Mouse (Mus musculus): ENCODE results near the gene Abca7. TPM values are rescaled to one million over a fixed set of nuclear protein-coding genes. Genes with fewer than 3 reads are reported as not detected.

Abca7 gene
- polyA plus RNA-seq, 1 experiment from 2014 or later, result 2.6 TPM

DNA sequence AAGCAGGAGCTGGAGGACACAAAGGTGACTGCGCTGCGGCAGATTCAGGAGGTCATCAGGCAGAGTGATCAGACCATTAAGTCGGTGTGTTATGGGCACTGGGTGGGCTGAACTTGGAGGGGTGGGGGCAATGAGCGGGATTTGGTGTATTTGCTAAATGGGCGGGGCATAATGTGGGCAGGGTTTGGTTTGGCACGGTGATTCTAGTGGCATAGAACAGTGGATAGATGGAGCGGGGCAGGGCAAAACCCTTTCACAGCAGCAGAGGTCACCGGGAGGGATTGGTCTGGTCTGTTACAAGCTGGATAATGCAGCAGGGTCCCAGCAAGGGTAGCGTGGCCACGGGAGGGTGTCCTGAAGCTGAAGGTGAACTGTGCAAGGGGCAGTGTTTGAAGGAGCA lies 29.2 kb downstream of the Abca7 start:
- no peak overlapping the region for H3K4me3 ChIP-seq (replicated peaks; ENCODE audit: low read depth, low read length)
- TF ChIP-seq CTCF (IDR thresholded peaks at IDR 0.05; ENCODE audit: low read depth), result no peak
- no peak overlapping the region for H3K27ac ChIP-seq
- H3K36me3 ChIP-seq (ENCODE audit: insufficient read depth, low read length), result no peaks in the 10 kb centered on the region
- no peaks in the 10 kb centered on the region for H3K9me3 ChIP-seq (replicated peaks; ENCODE audit: low read length)
- WGBS, result 75% methylated on average over 10 of the region's 10 CpGs
- no peaks in the 10 kb centered on the region for H3K27me3 ChIP-seq (ENCODE audit: insufficient read depth, low read length)
- no peak overlapping the region for H3K9ac ChIP-seq (ENCODE audit: low read depth, low read length)
- DNase-seq (ENCODE audit: low spot score) (no peak), ATAC-seq (replicated peaks; ENCODE audit: low FRiP score, low read depth) (no peak)
- H3K4me1 ChIP-seq (replicated peaks; ENCODE audit: insufficient read depth, low read length), result no peaks in the 10 kb centered on the region
- no peak overlapping the region for H3K4me2 ChIP-seq (ENCODE audit: low read length)

DNA sequence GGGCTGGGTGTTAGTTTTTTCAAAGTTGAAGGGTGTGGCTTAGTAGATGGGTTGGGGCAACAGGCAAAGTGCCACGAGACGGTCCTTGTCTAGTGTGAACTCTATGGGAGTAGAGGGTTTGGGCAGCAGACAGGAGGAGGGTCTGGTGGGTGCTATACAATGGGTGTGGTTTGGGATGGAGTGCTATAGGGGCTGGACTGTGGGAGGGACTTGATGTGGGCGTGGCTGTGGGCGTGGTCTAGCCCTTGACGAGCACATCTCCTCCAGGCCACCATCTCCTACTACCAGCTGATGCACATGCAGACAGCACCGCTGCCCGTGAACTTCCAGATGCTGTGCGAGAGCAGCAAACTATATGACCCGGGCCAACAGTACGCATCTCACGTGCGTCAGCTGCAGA lies 29.6 kb downstream of the Abca7 start:
- no peak for TF ChIP-seq CTCF (IDR thresholded peaks at IDR 0.05; ENCODE audit: low read depth)
- DNase-seq (ENCODE audit: low spot score), result no peak
- Histone ChIP-seq H3K4me1 (replicated peaks; ENCODE audit: insufficient read depth, low read length) (no peaks in the 10 kb centered on the region), H3K4me2 (ENCODE audit: low read length) (no peak overlapping the region), H3K9me3 (replicated peaks; ENCODE audit: low read length) (no peaks in the 10 kb centered on the region), H3K36me3 (ENCODE audit: insufficient read depth, low read length) (no peaks in the 10 kb centered on the region), H3K4me3 (replicated peaks; ENCODE audit: low read depth, low read length) (no peak overlapping the region), H3K27me3 (ENCODE audit: insufficient read depth, low read length) (no peaks in the 10 kb centered on the region), H3K27ac (no peak overlapping the region), H3K9ac (ENCODE audit: low read depth, low read length) (no peak overlapping the region)
- ATAC-seq (replicated peaks; ENCODE audit: low FRiP score, low read depth), result 0 out of 2 replicates have a peak, but pooled peaks have one; percentile 12
- WGBS, result 59% methylated on average over 12 of the region's 12 CpGs

DNA sequence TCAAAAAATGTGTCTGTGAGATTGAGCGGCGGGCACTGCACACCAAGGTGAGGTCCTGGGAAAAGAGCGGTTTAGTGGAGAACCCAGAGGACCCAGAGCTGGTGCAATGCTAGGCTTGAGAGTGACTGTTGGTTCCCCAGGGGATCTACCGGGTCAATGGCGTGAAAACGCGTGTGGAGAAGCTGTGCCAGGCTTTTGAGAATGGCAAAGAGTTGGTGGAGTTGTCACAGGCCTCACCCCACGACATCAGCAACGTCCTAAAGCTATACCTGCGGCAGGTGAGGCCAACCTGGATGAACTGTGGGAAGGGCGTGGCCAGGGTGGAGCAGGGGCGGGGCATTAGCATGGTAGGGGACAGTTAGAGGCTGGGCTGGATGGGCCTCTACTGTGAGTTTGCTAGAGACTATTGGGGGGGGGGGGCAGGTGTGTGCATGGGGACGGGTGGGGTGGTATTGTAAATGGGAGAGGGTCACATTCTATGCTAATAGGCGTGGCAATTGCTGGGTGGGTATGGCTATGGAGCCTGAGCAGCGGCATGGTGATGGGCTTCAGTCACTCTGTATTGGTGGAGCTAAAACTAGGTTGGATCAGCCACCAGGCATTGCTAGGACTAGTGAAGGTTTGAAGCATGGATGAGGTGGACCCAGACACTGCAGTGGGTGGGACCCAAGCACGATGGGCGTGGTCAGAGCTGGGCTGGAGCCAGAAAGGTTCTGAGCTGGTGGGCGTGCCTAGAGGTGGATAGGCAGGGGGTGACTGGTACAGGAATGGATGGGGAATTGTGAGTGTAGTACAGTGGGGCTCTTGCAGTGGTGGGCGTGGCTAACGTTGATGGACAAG lies 31.6 kb downstream of the Abca7 start:
- Histone ChIP-seq H3K4me1 (replicated peaks; ENCODE audit: insufficient read depth, low read length) (peaks cover 4% of the 10 kb centered on the region; the same call in 1 of the 2 replicates), H3K4me3 (replicated peaks; ENCODE audit: low read depth, low read length) (no peak overlapping the region), H3K27me3 (ENCODE audit: insufficient read depth, low read length) (no peaks in the 10 kb centered on the region), H3K27ac (no peak overlapping the region), H3K4me2 (ENCODE audit: low read length) (no peak overlapping the region), H3K36me3 (ENCODE audit: insufficient read depth, low read length) (no peaks in the 10 kb centered on the region), H3K9me3 (replicated peaks; ENCODE audit: low read length) (no peaks in the 10 kb centered on the region), H3K9ac (ENCODE audit: low read depth, low read length) (no peak overlapping the region)
- TF ChIP-seq CTCF (IDR thresholded peaks at IDR 0.05; ENCODE audit: low read depth), result no peak
- ATAC-seq (replicated peaks; ENCODE audit: low FRiP score, low read depth) (no peak), DNase-seq (ENCODE audit: low spot score) (no peak)
- 69% methylated on average over 20 of the region's 20 CpGs for WGBS

DNA sequence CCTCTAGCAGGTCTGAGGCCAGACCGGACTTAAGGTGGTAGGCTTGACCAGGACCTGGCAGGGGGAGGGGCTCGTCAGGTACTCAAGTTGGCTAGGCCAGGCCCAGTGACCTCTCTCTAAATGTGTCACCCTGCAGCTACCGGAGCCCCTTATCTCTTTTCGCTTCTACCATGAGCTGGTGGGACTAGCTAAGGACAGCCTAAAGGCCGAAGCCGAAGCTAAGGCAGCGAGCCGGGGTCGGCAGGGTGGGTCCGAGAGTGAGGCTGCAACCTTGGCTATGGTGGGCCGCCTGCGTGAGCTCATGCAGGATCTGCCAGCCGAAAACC lies 32.2 kb downstream of the Abca7 start:
- no peaks in the 10 kb centered on the region for H3K27me3 ChIP-seq (ENCODE audit: insufficient read depth, low read length)
- H3K36me3 ChIP-seq (ENCODE audit: insufficient read depth, low read length), result no peaks in the 10 kb centered on the region
- no peak for ATAC-seq (replicated peaks; ENCODE audit: low FRiP score, low read depth)
- no peak overlapping the region for H3K9ac ChIP-seq (ENCODE audit: low read depth, low read length)
- no peak overlapping the region for H3K4me2 ChIP-seq (ENCODE audit: low read length)
- 96% methylated on average over 13 of the region's 13 CpGs for WGBS
- H3K4me3 ChIP-seq (replicated peaks; ENCODE audit: low read depth, low read length), result no peak overlapping the region
- no peaks in the 10 kb centered on the region for H3K9me3 ChIP-seq (replicated peaks; ENCODE audit: low read length)
- no peak for DNase-seq (ENCODE audit: low spot score)
- no peak overlapping the region for H3K27ac ChIP-seq
- TF ChIP-seq CTCF (IDR thresholded peaks at IDR 0.05; ENCODE audit: low read depth), result no peak
- H3K4me1 ChIP-seq (replicated peaks; ENCODE audit: insufficient read depth, low read length), result peaks cover 4% of the 10 kb centered on the region; the same call in 1 of the 2 replicates

DNA sequence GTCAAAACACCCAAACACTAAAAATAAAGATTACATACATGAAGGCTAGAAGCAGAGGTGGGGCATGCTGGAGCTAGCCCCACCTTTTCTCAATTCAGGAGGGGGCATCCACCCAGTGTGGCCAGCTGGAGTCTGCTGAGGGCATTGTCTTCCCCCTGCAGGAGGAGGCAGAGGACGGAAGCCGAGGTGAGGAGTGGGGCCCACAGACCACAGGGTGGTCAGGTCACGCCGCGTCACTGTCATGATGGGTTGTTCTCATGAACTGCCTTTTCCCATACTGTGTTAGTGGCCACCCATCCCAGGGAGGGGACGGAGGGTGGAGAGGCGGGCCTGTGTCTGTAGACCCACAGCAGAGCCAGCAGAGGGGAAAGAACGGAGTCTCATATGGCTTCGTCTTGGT lies 33.9 kb downstream of the Abca7 start:
- no peak for TF ChIP-seq CTCF (IDR thresholded peaks at IDR 0.05; ENCODE audit: low read depth)
- 78% methylated on average over 9 of the region's 9 CpGs for WGBS
- no peak for ATAC-seq (replicated peaks; ENCODE audit: low FRiP score, low read depth)

DNA sequence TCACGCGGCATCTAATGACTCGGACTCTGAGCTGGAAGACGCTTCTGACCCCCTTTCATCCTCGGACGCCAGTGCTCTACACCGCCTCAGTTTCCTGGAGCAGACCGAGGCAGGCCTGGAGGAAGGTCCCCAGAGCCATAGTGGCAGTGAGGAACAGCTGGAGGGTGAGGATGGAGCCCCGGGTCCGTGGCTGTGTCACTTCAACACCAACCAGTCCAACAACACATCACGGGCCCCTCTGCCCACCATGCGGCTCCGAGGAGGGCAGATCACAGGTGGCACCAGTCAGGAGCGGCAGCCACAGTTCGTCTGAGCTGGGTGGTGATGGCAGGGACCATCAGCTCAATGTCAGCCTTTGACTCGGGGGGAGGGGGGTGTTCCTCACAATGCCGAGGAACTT lies 34.4 kb downstream of the Abca7 start:
- ATAC-seq (replicated peaks; ENCODE audit: low FRiP score, low read depth), result no peak

More for the DNA sequence above, 33.9 kb downstream of the Abca7 start:
- Histone ChIP-seq H3K4me1 (replicated peaks; ENCODE audit: insufficient read depth, low read length) (peaks cover 4% of the 10 kb centered on the region; the same call in 1 of the 2 replicates), H3K27ac (no peak overlapping the region), H3K9ac (ENCODE audit: low read depth, low read length) (no peak overlapping the region), H3K4me3 (replicated peaks; ENCODE audit: low read depth, low read length) (no peak overlapping the region), H3K27me3 (ENCODE audit: insufficient read depth, low read length) (no peaks in the 10 kb centered on the region), H3K4me2 (ENCODE audit: low read length) (no peak overlapping the region), H3K36me3 (ENCODE audit: insufficient read depth, low read length) (peaks cover 9% of the 10 kb centered on the region), H3K9me3 (replicated peaks; ENCODE audit: low read length) (no peaks in the 10 kb centered on the region)
- no peak for DNase-seq (ENCODE audit: low spot score)

More for the DNA sequence above, 34.4 kb downstream of the Abca7 start:
- 79% methylated on average over 17 of the region's 17 CpGs for WGBS
- no peak for TF ChIP-seq CTCF (IDR thresholded peaks at IDR 0.05; ENCODE audit: low read depth)
- Histone ChIP-seq H3K4me3 (replicated peaks; ENCODE audit: low read depth, low read length) (no peak overlapping the region), H3K27me3 (ENCODE audit: insufficient read depth, low read length) (no peaks in the 10 kb centered on the region), H3K4me1 (replicated peaks; ENCODE audit: insufficient read depth, low read length) (peaks cover 4% of the 10 kb centered on the region; the same call in 1 of the 2 replicates), H3K4me2 (ENCODE audit: low read length) (no peak overlapping the region), H3K27ac (no peak overlapping the region), H3K9ac (ENCODE audit: low read depth, low read length) (no peak overlapping the region), H3K36me3 (ENCODE audit: insufficient read depth, low read length) (peaks cover 14% of the 10 kb centered on the region), H3K9me3 (replicated peaks; ENCODE audit: low read length) (no peaks in the 10 kb centered on the region)
- no peak for DNase-seq (ENCODE audit: low spot score)

Measured in kidney, postnatal 0 days (tissue).